In genomic region chr11:12035324-12035723, GRCm38 (mm10) we compare ENCODE assay signal across 9 mouse cellular contexts. TPM values are rescaled to one million over a fixed set of nuclear protein-coding genes. Genes with fewer than 3 reads are reported as not detected.
DNase-seq lines count a peak whose midpoint lies in the region; ATAC-seq and TF ChIP-seq lines count a peak whose summit lies in the region.
"Had no signal": no experiment of that assay in that cellular context is flagged by ENCODE, and none has a peak within 500 bp of the region (broad histone marks: within the 10 kb centered on the region; RNA-seq: fewer than 3 reads in every experiment).

No protein-coding gene starts in this region.

- peak overlapping the region; percentile 12; the same call in 1 of the 2 replicates for H3K9ac ChIP-seq in heart, adult 2 months (ENCODE audit: low read depth, low read length)
- peak overlapping the region; percentile 91 for H3K9ac ChIP-seq in hindbrain, embryonic 12.5 days
- H3K9ac ChIP-seq in midbrain, embryonic 13.5 days (replicated peaks) = peak overlapping the region; percentile 45; the same call in 1 of the 2 replicates

- H3K79me2 ChIP-seq in heart, adult 2 months (replicated peaks; ENCODE audit: control insufficient read depth, insufficient read depth, low read length) = no peaks in the 10 kb centered on the region

- no peak for TF ChIP-seq POLR2A in heart, adult 2 months (IDR thresholded peaks at IDR 0.05; ENCODE audit: insufficient read depth, low read depth, low read length)

- no peak for ATAC-seq in hindbrain, embryonic 12.5 days (ENCODE audit: low FRiP score)
- no peak for ATAC-seq in midbrain, embryonic 13.5 days

- intact Hi-C loops in heart, adult 2 months (cut with DNase I) = loop anchor here (5.0 kb wide), 2 partner anchors 193 to 213 kb away; no protein-coding TSS in a partner anchor
- intact Hi-C loops in heart, postnatal 14 days (cut with DNase I) = loop anchor here (5.0 kb wide), 2 partner anchors 58 to 322 kb away; no protein-coding TSS in a partner anchor

- TF ChIP-seq CTCF in heart, adult 2 months (IDR thresholded peaks at IDR 0.05) = no peak

- H3K4me3 ChIP-seq in heart, adult 2 months = peak overlapping the region; percentile 59; the same call in 1 of the 2 replicates
- H3K4me3 ChIP-seq in hindbrain, embryonic 12.5 days = peak overlapping the region; percentile 62
- H3K4me3 ChIP-seq in midbrain, embryonic 13.5 days (replicated peaks) = peak overlapping the region; percentile 59

- 0 out of 2 replicates have a peak, but pooled peaks cover 2% of the 10 kb centered on the region for H3K4me1 ChIP-seq in heart, adult 2 months (ENCODE audit: control insufficient read depth, insufficient read depth, low read length)
- peaks cover 9% of the 10 kb centered on the region; the same call in 1 of the 2 replicates for H3K4me1 ChIP-seq in hindbrain, embryonic 12.5 days
- peaks cover 16% of the 10 kb centered on the region for H3K4me1 ChIP-seq in midbrain, embryonic 13.5 days (replicated peaks)

- peak in 1 of 2 experiments; percentile 38 for DNase-seq in heart, adult 2 months
- DNase-seq in heart, postnatal 14 days = no peak
- peak; percentile 62 for DNase-seq in embryo, embryonic 10.5 days (ENCODE audit: low spot score)
- no peak for DNase-seq in T-cell, adult 2 months (ENCODE audit: low spot score)
- no peak for DNase-seq in frontal cortex, postnatal 36 days (ENCODE audit: low spot score in 2 of 2)
- no peak for DNase-seq in lung, postnatal 25 days (ENCODE audit: low spot score)

- peaks cover 3% of the 10 kb centered on the region; the same call in 1 of the 2 replicates for H3K36me3 ChIP-seq in heart, adult 2 months (ENCODE audit: control insufficient read depth, insufficient read depth, low read length)
- no peaks in the 10 kb centered on the region for H3K36me3 ChIP-seq in hindbrain, embryonic 12.5 days
- H3K36me3 ChIP-seq in midbrain, embryonic 13.5 days = no peaks in the 10 kb centered on the region

- 20% methylated on average over 12 of the region's 12 CpGs for whole genome bisulfite sequencing in heart, adult 2 months
- WGBS in hindbrain, embryonic 12.5 days = 6% methylated on average over 12 of the region's 12 CpGs
- WGBS in midbrain, embryonic 13.5 days = 6% methylated on average over 12 of the region's 12 CpGs

- H3K27ac ChIP-seq in heart, adult 2 months = peak overlapping the region; percentile 76
- H3K27ac ChIP-seq in hindbrain, embryonic 12.5 days = peak overlapping the region; percentile 65
- H3K27ac ChIP-seq in midbrain, embryonic 13.5 days = peak overlapping the region; percentile 5; the same call in 1 of the 2 replicates
- H3K27ac ChIP-seq: macrophage had no signal

- peaks cover 7% of the 10 kb centered on the region; the same call in 1 of the 2 replicates for H3K27me3 ChIP-seq in heart, adult 2 months (ENCODE audit: control insufficient read depth, insufficient read depth, low read length)
- H3K27me3 ChIP-seq in hindbrain, embryonic 12.5 days = peaks cover 92% of the 10 kb centered on the region
- H3K27me3 ChIP-seq in midbrain, embryonic 13.5 days = peaks cover 96% of the 10 kb centered on the region

- H3K9me3 ChIP-seq in hindbrain, embryonic 12.5 days (replicated peaks) = no peaks in the 10 kb centered on the region
- no peaks in the 10 kb centered on the region for H3K9me3 ChIP-seq in midbrain, embryonic 13.5 days

- TF ChIP-seq EP300 in heart, adult 2 months (IDR thresholded peaks at IDR 0.05; ENCODE audit: insufficient read depth, low read depth, low read length) = no peak

- H3K4me2 ChIP-seq in hindbrain, embryonic 12.5 days (replicated peaks) = peak overlapping the region; percentile 56
- H3K4me2 ChIP-seq in midbrain, embryonic 13.5 days (replicated peaks) = peak overlapping the region; percentile 58

RNA-seq across cellular contexts. Expression of gene Grb10, which starts 3.2 kb away (rescaled TPM):
- 10 to 100 TPM; 65.1 to 66.2 TPM for total RNA-seq in heart, adult 2 months (2021)
- 36.9 and 63.5 TPM in 2 replicates for polyA plus RNA-seq in heart, adult 2 months (2012; rRNA removed)
- total RNA-seq in heart, postnatal 14 days (2021) = 100 to 1,000 TPM; 138 to 163 TPM
- 414 and 447 TPM in 2 replicates for polyA plus RNA-seq in hindbrain, embryonic 12.5 days (2016; fragmentation: Nextera tagmentation; extraction: Ambion mirVana)
- 132 and 149 TPM in 2 replicates for polyA plus RNA-seq in midbrain, embryonic 13.5 days (2015; fragmentation: Nextera tagmentation; extraction: Ambion mirVana)
- polyA plus RNA-seq: macrophage had no signal

Comparison
In these comparisons a context has a peak if more than half of its experiments do, and no peak if none do; other contexts are left out.
1. H3K27ac ChIP-seq: peak in every context shown above with its lines; median percentile 76 in heart, adult 2 months; 65 in hindbrain, embryonic 12.5 days; 5 in midbrain, embryonic 13.5 days.
2. H3K9ac ChIP-seq: peak in every context shown above with its lines; median percentile 91 in hindbrain, embryonic 12.5 days; 45 in midbrain, embryonic 13.5 days; 12 in heart, adult 2 months.